Mouse (Mus musculus) G1E (cell line): ENCODE results near the gene Adam12. TPM values are rescaled to one million over a fixed set of nuclear protein-coding genes. Genes with fewer than 3 reads are reported as not detected.

Source experiments
- ATAC-seq: 2 replicates; pipeline ENCODE4 v1.8.0; 2016; ENCODE audit warnings: mild to moderate bottlenecking; ENCODE audit not compliant: insufficient number of reproducible peaks, poor library complexity, low FRiP score, severe bottlenecking; ENCODE audit errors: extremely low read depth
- DNase-seq: peaks from one replicate; pipeline ENCODE4 v3.0.0; 2012; ENCODE audit warnings: low spot score
- H3K27me3 ChIP-seq: 2 replicates; pipeline ENCODE4 v1.6.1; 2012; ENCODE audit warnings: mild to moderate bottlenecking, low read length, inconsistent platforms; ENCODE audit not compliant: insufficient read depth
- H3K36me3 ChIP-seq: replicated peaks from 2 replicates; pipeline ENCODE3; 2012; ENCODE audit warnings: mild to moderate bottlenecking, inconsistent platforms
- H3K4me1 ChIP-seq: 2 replicates; pipeline ENCODE4 v1.6.1; 2012; ENCODE audit warnings: low read depth, low read length, inconsistent platforms, mixed read lengths; ENCODE audit not compliant: insufficient read depth
- H3K4me3 ChIP-seq: 2 replicates; pipeline ENCODE4 v1.5.1; 2012; ENCODE audit warnings: low read depth, mild to moderate bottlenecking, inconsistent platforms, low read length, moderate library complexity, mixed read lengths
- H3K9me3 ChIP-seq: replicated peaks from 2 replicates; pipeline ENCODE4 v1.6.1; 2012; ENCODE audit warnings: inconsistent platforms
- CTCF ChIP-seq: IDR thresholded peaks from 2 replicates; pipeline ENCODE4 v1.5.1; 2012; ENCODE audit warnings: low read depth, low read length, inconsistent platforms, mixed read lengths
- GATA1 ChIP-seq: IDR thresholded peaks from 2 replicates; pipeline ENCODE4 v1.6.1; 2012; ENCODE audit warnings: borderline replicate concordance, low read length, inconsistent platforms, mixed read lengths
- GATA2 ChIP-seq: IDR thresholded peaks from 2 replicates; pipeline ENCODE4 v1.6.1; 2012; ENCODE audit warnings: low read depth, low read length, inconsistent platforms, borderline replicate concordance
- POLR2AphosphoS5 ChIP-seq: IDR thresholded peaks from 2 replicates; pipeline ENCODE4 v1.6.1; 2012; ENCODE audit warnings: low read depth, low read length, inconsistent platforms; ENCODE audit not compliant: insufficient replicate concordance
- TAL1 ChIP-seq: conservative IDR thresholded peaks from 2 replicates; pipeline ENCODE4 v1.6.1; 2012; ENCODE audit warnings: low read depth, low read length, inconsistent platforms, mixed read lengths
- polyA plus RNA-seq: library from polyadenylated mRNA; stranded (reverse); fragments of >175 nt; gene quantifications from 2 replicates; pipeline ENCODE4 v1.2.3, GENCODE M21; 2012
- total RNA-seq, 2 experiments: library from RNA; stranded (forward) in 1 of 2; stranded (reverse) in 1 of 2; fragments of 200-1000 nt in 1 of 2; fragments of >200 nt in 1 of 2; fragmentation: Nextera tagmentation in 1 of 2; gene quantifications; 2 replicates each; pipeline ENCODE4 v1.2.3; 2014 to 2017

Gene Adam12
- total and polyA plus RNA-seq, 3 experiments: 0.16 TPM; not detected in 2

GRCm38 (mm10) chr7:133936377-133936776 lies 295.6 kb downstream of the Adam12 start:
- ATAC-seq (no peak), DNase-seq (no peak)
- TF ChIP-seq GATA2 (no peak), GATA1 (no peak), TAL1 (no peak), CTCF (no peak), POLR2AphosphoS5 (no peak)
- Histone ChIP-seq H3K4me3 (no peak overlapping the region), H3K36me3 (no peaks in the 10 kb centered on the region), H3K9me3 (peaks cover 75% of the 10 kb centered on the region), H3K4me1 (no peaks in the 10 kb centered on the region), H3K27me3 (no peaks in the 10 kb centered on the region)

GRCm38 (mm10) chr7:133933378-133933777 lies 298.6 kb downstream of the Adam12 start:
- Histone ChIP-seq H3K4me1 (no peaks in the 10 kb centered on the region), H3K27me3 (no peaks in the 10 kb centered on the region), H3K4me3 (no peak overlapping the region), H3K36me3 (no peaks in the 10 kb centered on the region), H3K9me3 (peaks cover 71% of the 10 kb centered on the region)
- DNase-seq: no peak
- TF ChIP-seq GATA1 (no peak), TAL1 (no peak), POLR2AphosphoS5 (no peak), GATA2 (no peak)
- no peak for ATAC-seq

- no peak overlapping the region for H3K4me3 ChIP-seq
- no peak for ATAC-seq
- DNase-seq: no peak
These were observed 300.5 kb downstream of the Adam12 start for GRCm38 (mm10) chr7:133931481-133931880.

GRCm38 (mm10) chr7:133928981-133929380 lies 303.0 kb downstream of the Adam12 start:
- no peak overlapping the region for H3K4me3 ChIP-seq
- TF ChIP-seq POLR2AphosphoS5 (no peak), TAL1 (no peak), GATA2 (no peak)
- no peak for DNase-seq
- no peak for ATAC-seq
- H3K36me3 ChIP-seq: no peaks in the 10 kb centered on the region
- no peaks in the 10 kb centered on the region for H3K4me1 ChIP-seq
- no peaks in the 10 kb centered on the region for H3K27me3 ChIP-seq
- peaks cover 54% of the 10 kb centered on the region for H3K9me3 ChIP-seq

More at GRCm38 (mm10) chr7:133931481-133931880, 300.5 kb downstream of the Adam12 start:
- H3K4me1 ChIP-seq: no peaks in the 10 kb centered on the region
- TF ChIP-seq CTCF (no peak), GATA2 (no peak), GATA1 (no peak), TAL1 (no peak), POLR2AphosphoS5 (no peak)
- peaks cover 66% of the 10 kb centered on the region for H3K9me3 ChIP-seq
- H3K36me3 ChIP-seq: no peaks in the 10 kb centered on the region
- H3K27me3 ChIP-seq: no peaks in the 10 kb centered on the region

GRCm38 (mm10) chr7:133925771-133926170 lies 306.2 kb downstream of the Adam12 start:
- no peaks in the 10 kb centered on the region for H3K27me3 ChIP-seq
- no peak overlapping the region for H3K4me3 ChIP-seq
- peaks cover 65% of the 10 kb centered on the region for H3K9me3 ChIP-seq
- TF ChIP-seq GATA1: no peak
- no peak for TF ChIP-seq GATA2
- no peak for TF ChIP-seq POLR2AphosphoS5
- TF ChIP-seq TAL1: no peak
- TF ChIP-seq CTCF: no peak
- no peaks in the 10 kb centered on the region for H3K36me3 ChIP-seq
- H3K4me1 ChIP-seq: no peaks in the 10 kb centered on the region
- no peak for DNase-seq
- no peak for ATAC-seq

- DNase-seq (no peak), ATAC-seq (no peak)
- Histone ChIP-seq H3K4me1 (no peaks in the 10 kb centered on the region), H3K9me3 (peaks cover 68% of the 10 kb centered on the region), H3K4me3 (no peak overlapping the region), H3K27me3 (no peaks in the 10 kb centered on the region), H3K36me3 (no peaks in the 10 kb centered on the region)
- TF ChIP-seq GATA2 (no peak), GATA1 (no peak), CTCF (no peak), POLR2AphosphoS5 (no peak), TAL1 (no peak)
These were observed 308.0 kb downstream of the Adam12 start for GRCm38 (mm10) chr7:133923994-133924393.
